Mouse (Mus musculus): ENCODE measurements at regions not wholly inside any gene's neighbourhood (a gene's known extent, or its start where the extent isn't known, plus 50 kb on each side); places are given as distances from the start of the nearest gene placed in this dataset.

GRCm38 (mm10) chr3:60412206-60412605, 60.4 kb upstream of the Mbnl1 start:
- DNase-seq (ENCODE audit: low read depth): peak; percentile 67

GRCm38 (mm10) chr3:60413749-60414148, 58.9 kb upstream of the Mbnl1 start:
- no peak for DNase-seq (ENCODE audit: low read depth)

- no peak for DNase-seq (ENCODE audit: low read depth)
These were observed 55.6 kb upstream of the Mbnl1 start for GRCm38 (mm10) chr3:60417001-60417400.

GRCm38 (mm10) chr3:60418652-60419051, 54.0 kb upstream of the Mbnl1 start:
- DNase-seq (ENCODE audit: low read depth): no peak

- DNase-seq (ENCODE audit: low read depth): no peak
These were observed 53.4 kb upstream of the Mbnl1 start for GRCm38 (mm10) chr3:60419216-60419615.

All from NIH3T3 (cell line).